Mouse (Mus musculus) heart, embryonic 13.5 days (tissue): ENCODE data around the gene Tcstv1. TPM values are rescaled to one million over a fixed set of nuclear protein-coding genes. Genes with fewer than 3 reads are reported as not detected.

Experiments used
- polyA plus RNA-seq: library from polyadenylated mRNA; unstranded; fragments of >200 nt; fragmentation: Nextera tagmentation; extraction: Ambion mirVana; gene quantifications from 2 replicates; pipeline ENCODE4 v1.2.1, GENCODE M21; 2015

Tcstv1 gene
- polyA plus RNA-seq, 1 experiment from 2014 or later: not detected

Other genes starting within 250 kb of the Tcstv1 start
- 76.1 and 78.9 TPM in 2 replicates for gene Hmgcs1, start 204.4 kb downstream of the Tcstv1 start, polyA plus RNA-seq
- 0.50 and 0.53 TPM in 2 replicates for gene Nim1k, start 138.9 kb downstream of the Tcstv1 start, polyA plus RNA-seq
- 20.7 and 20.8 TPM in 2 replicates for gene Zfp131, start 103.9 kb downstream of the Tcstv1 start, polyA plus RNA-seq
- gene AF067063, start 64.6 kb downstream of the Tcstv1 start, polyA plus RNA-seq: not detected in 2 replicates
- gene D13Ertd608e, start 58.8 kb downstream of the Tcstv1 start, polyA plus RNA-seq: not detected in 2 replicates
- not detected in 2 replicates for gene Gm21761, start 34.5 kb upstream of the Tcstv1 start, polyA plus RNA-seq
- gene B020031M17Rik, start 56.0 kb upstream of the Tcstv1 start, polyA plus RNA-seq: not detected in 2 replicates
- not detected in 2 replicates for gene Gm36079, start 132.2 kb upstream of the Tcstv1 start, polyA plus RNA-seq
- not detected in 2 replicates for gene Gm21188, start 157.4 kb upstream of the Tcstv1 start, polyA plus RNA-seq
- gene Gm20767, start 245.5 kb upstream of the Tcstv1 start, polyA plus RNA-seq: not detected in 2 replicates